Mouse (Mus musculus): ENCODE results near the gene Spire2.
"Not testable (repeated sequence)": the region's sequence is repeated elsewhere in the genome, so short reads cannot be mapped to it uniquely, and the experiment has no call there.

The Spire2 gene

DNA sequence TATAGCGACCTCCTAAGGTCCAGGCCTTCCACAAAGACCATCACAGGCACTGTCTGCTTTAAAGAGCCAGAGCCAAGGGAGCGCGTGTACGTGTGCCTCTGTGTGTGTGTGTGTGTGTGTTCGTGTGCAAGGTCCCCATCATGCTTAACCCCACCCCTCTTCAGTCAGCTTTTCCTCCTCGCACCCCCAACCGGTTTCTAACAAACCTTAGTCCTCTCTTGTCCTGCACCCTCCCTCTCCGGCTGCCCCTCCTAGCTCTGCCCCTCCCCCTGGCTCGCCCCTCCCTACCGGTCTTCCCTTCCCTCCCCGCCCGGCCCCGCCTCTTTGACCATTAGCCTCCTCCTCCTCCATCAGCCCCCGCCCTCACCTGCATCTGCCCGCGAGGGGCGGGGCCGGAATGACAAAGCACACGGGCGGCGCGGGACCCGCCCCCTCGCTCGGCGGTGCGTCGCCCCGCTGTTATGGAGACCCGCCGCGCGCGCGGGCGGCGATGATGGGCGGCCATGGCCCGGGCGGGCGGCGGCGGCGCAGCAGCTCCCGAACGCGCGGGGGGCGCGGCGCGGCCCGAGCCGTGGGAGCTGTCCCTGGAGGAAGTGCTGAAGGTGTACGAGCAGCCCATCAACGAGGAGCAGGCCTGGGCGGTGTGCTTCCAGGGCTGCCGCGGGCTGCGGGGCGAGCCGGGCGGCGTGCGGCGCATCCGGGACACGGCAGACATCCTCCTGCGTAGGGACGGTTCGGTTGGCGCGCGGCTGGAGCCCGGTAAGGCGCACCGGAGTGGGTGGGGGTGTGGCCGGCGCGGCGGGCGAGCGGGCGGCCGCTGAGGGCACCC lies at the start of gene Spire2:
Spire2 (plus strand) TSS at position 452 of the 829 bp plus-strand sequence.
- DNase-seq (ENCODE audit: low read depth, low spot score): peak; percentile 70

- not testable (repeated sequence) for DNase-seq (ENCODE audit: low read depth, low spot score)
Observed at GRCm38 (mm10) chr8:123282994-123283393, 49.5 kb upstream of the Spire2 start.

DNA sequence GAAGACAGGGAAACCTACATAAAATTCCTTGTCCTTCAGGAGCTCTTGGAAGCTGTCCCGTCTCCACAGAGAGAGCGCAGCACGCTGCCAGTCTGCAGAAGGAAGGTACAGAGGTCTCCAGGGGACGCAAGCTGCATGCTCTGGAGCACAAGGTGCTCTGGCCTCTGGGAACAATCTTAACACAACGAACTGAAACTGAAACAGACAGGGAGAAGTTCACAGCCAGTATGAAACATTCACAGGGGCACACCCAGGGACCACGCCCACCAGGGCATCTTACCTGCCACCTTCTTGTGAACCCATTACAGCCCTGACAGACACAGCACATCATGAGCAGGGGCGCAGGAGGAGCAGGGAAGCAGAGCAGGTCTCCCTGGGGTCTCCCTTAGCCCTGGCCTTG lies 48.5 kb upstream of the Spire2 start:
- no peak for DNase-seq (ENCODE audit: low read depth, low spot score)

GRCm38 (mm10) chr8:123284493-123284892 lies 48.0 kb upstream of the Spire2 start:
- no peak for DNase-seq (ENCODE audit: low read depth, low spot score)

GRCm38 (mm10) chr8:123287362-123287761 lies 45.2 kb upstream of the Spire2 start:
- DNase-seq (ENCODE audit: low read depth, low spot score): no peak

GRCm38 (mm10) chr8:123290166-123290565 lies 42.3 kb upstream of the Spire2 start:
- peak; percentile 10 for DNase-seq (ENCODE audit: low read depth, low spot score)

GRCm38 (mm10) chr8:123290679-123291078 lies 41.8 kb upstream of the Spire2 start:
- DNase-seq (ENCODE audit: low read depth, low spot score): no peak

DNA sequence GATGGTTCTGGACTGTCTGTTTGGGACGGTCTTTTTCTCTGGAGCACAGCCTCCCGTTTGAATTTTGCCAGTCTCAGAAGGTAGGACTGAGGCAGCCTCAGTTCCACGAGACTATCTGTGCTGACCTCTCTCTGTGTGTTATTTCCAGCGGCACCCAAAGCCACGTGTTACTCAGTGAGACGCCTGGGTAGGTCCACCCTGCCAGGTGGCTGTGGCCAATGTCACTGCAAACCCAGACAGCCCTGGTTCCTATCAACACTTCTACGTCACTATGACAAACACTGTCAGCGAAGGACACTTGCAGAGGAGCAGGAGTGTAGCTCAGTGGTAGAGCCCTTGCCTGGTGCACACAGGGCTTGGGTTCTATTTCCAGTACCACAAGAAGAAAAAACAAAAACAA lies 40.8 kb upstream of the Spire2 start:
- no peak for DNase-seq (ENCODE audit: low read depth, low spot score)

DNA sequence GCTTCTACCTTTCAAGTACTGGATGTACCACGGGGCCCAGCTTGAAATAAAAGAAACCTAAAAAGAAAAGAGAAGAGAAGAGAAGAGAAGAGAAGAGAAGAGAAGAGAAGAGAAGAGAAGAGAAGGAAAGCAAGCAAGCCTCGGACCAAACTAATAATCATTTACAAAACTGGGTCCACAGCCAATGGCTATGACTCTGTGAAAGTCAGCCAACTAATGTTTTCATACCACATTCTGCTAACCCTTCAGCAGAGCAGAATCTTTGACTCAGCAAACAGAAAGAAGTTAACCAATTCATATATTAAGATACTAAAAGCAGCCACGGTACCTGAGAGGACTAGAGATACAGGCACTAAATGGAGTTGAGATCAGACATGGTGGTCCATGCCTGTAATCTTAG lies 40.2 kb upstream of the Spire2 start:
- no peak for DNase-seq (ENCODE audit: low read depth, low spot score)

DNA sequence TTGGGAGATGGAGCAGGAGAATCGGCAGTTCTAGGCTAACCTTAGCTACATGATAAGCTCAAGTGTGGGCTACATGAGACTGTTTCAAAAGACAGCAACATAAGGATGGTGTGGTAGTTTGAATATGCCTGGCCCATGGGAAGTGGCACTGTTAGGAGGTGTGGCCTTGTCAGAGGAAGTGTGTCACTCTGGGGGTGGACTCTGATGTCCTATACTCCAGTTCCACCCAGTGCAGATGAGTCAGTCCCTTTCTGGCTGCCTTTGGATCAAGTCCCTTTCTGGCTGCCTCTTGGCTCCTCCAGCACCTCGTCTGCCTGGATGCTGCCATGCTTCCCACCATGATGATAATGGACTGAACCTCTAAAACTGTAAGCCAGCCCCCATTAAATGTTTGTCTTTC lies 39.7 kb upstream of the Spire2 start:
- DNase-seq (ENCODE audit: low read depth, low spot score): no peak

- DNase-seq (ENCODE audit: low read depth, low spot score): no peak
Observed at GRCm38 (mm10) chr8:123298301-123298700, 34.2 kb upstream of the Spire2 start.

- no peak for DNase-seq (ENCODE audit: low read depth, low spot score)
Observed at GRCm38 (mm10) chr8:123308738-123309137, 23.8 kb upstream of the Spire2 start.

DNA sequence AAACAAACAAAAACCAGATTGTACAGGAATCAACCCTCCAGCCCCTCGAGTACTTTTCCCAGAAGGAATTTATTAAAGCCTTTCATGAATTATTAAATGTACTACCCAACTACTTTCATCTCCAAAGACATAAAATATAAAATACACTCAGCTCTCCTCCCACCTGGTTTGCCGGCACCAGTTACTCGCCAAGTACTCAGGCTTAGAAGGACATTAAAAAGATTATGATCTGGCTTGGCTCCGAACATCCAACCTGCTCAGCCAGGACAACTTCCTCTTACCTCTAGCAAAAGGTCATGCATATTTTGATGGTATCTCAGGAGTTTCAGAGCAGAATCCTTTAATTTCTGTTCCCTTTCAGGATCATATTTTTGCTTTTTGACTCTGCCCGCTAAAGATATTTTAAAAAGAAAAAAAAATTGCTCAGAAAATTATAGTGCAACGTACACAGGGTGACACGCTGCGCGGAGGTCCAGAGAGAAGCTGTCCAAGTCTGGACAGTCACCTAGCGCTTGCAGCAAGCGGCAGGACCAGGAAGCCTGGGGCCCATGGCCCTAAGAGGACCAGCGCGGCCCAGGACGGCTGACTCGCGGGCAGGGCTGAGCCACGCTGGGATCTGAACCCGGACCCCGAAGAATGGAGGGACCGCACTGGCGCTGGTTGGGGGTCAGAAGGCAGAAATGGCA lies 14.6 kb upstream of the Spire2 start:
- DNase-seq (ENCODE audit: low read depth, low spot score): no peak

- DNase-seq (ENCODE audit: low read depth, low spot score): peak; percentile 94
Observed at GRCm38 (mm10) chr8:123318467-123318911, 14.0 kb upstream of the Spire2 start, which contains the start of gene Fanca. Gene Fanca, minus strand, starts transcription at chr8:123318576.

- peak; percentile 68 for DNase-seq (ENCODE audit: low read depth, low spot score)
Observed at GRCm38 (mm10) chr8:123319522-123320164, 12.9 kb upstream of the Spire2 start.

DNA sequence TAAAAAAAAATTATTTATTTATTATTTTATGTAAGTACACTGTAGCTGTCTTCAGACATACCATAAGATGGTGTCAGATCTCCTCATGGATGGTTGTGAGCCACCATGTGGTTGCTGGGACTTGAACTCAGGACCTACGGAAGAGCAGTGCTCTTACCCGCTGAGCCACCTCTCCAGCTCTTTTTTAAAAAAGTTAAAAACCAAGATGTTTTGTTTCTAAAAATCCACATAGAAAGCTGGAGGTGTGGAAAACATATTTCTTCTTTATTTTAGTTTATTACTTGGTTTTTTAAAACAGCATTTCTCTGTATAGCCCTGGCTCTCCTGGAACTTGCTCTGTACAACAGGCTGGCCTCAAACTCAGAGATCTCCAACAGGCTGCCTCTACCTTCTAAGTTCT lies 4.0 kb upstream of the Spire2 start:
- no peak for DNase-seq (ENCODE audit: low read depth, low spot score)

- no peak for DNase-seq (ENCODE audit: low read depth, low spot score)
Observed at GRCm38 (mm10) chr8:123329350-123329749, 3.2 kb upstream of the Spire2 start.

DNA sequence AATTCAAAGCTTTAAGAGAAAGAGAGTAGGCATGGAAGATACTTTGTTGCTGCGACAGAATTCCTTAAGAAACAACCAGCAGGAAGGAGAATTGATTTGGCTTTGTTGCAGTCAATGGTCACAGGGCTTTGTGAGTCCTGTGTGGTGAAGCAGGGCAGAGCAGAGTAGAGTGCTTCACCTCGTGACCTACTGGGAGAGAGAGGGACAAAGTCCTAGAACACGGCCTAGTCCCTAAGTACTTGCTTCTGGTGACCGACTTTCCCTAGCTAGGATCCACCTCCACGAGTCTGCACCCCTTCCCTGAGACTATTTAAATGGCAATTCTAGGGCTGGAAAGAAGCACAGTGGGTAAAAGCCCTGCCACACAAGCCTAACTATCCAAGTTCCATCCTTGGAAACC lies 2.6 kb upstream of the Spire2 start:
- DNase-seq (ENCODE audit: low read depth, low spot score): no peak

DNA sequence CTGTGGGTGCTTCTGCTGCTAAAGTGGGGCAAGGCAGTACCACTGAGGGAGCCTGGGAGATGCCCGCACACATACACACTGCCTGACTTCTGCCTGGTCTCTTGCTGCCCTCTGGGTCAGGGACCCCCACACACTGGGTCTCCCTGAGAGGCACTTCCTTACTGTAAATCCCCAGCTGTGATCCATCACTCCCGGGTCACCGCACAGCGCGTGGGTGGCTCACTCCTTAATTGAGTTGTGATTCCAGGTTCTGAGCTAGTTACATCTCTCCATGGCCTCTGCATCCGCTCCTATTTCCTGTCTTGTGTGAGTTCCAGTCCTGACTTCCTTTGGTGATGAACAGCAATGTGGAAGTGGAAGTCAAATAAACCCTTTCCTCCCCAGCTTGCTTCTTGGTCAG lies 1.8 kb upstream of the Spire2 start:
- DNase-seq (ENCODE audit: low read depth, low spot score): no peak

DNA sequence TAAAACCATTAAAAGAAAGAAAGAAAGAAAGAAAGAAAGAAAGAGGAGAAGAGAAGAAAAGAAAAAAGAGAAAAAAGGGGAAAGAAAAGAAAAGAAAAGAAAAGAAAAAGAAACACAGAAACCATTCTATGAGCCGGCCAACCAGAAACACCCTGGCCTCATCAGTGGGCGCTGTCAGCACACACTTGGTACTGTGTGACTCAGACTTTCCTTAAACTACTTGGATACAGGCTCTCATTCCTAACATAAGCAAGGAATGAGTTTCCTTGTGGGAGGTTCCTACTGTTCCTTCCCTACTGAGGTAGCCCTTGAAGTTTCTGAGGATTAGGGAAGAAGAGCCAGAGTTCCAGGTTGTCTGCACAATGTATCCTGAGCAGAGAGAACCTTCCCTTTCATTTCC lies 1.2 kb upstream of the Spire2 start:
- DNase-seq (ENCODE audit: low read depth, low spot score): no peak

DNA sequence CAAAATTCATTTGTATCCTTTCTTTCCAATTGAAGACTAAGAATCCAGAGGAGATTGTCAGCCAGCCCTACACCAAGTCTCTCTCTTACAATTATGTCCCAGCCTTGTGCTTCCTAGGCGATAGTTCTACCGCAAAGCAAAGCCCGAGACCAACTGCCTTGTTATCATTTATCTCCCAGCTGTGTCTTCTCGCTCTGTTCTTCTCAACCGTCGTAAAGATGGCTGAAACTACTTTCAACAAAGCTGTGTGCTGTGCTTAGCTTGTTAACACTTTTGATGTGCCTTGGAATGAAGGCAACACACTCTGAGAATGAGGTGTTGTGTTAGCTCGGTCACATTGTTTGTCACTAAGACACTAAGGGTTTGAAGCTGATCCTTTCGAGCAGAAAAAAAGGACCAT lies 703 bp upstream of the Spire2 start:
- no peak for DNase-seq (ENCODE audit: low read depth, low spot score)

DNA sequence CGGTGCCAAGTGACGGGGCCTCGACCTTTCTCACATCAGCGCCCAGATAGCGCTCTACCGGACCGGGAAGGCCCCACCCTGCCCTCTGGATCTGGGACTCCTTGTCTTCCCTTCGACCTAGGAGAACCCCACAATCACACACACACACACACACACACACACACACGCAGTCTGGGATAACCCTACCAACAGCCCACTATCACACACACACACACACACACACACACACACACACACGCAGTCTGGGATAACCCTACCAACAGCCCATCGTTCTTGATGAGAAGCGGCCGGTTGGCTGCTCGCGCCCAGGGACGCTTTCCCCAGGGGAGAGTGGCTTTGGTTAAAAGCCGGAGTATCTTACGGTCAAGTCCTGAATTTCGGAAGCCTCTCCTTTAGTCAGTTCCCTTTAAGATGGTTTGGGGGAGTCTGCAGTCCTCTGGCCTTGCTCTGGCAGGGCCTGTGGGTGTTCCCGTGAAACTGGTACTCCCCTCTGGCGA lies 626 bp downstream of the Spire2 start:
- DNase-seq (ENCODE audit: low read depth, low spot score): no peak
